Mouse (Mus musculus): ENCODE results near the gene 3425401B19Rik. TPM values are rescaled to one million over a fixed set of nuclear protein-coding genes. Genes with fewer than 3 reads are reported as not detected.

Gene 3425401B19Rik
- polyA plus RNA-seq, 1 experiment from 2014 or later = 0.05 TPM

GRCm38 (mm10) chr14:32628584-32628983 lies 56.5 kb downstream of the 3425401B19Rik start:
- Histone ChIP-seq H3K27me3 (replicated peaks; ENCODE audit: control insufficient read depth, insufficient read depth, low read length) (no peaks in the 10 kb centered on the region), H3K9ac (ENCODE audit: low read length) (no peak overlapping the region), H3K36me3 (ENCODE audit: control insufficient read depth, insufficient read depth, low read length) (no peaks in the 10 kb centered on the region), H3K9me3 (ENCODE audit: control insufficient read depth, low read length) (no peaks in the 10 kb centered on the region), H3K27ac (ENCODE audit: low read depth) (no peak overlapping the region), H3K4me3 (ENCODE audit: low read depth, low read length) (no peak overlapping the region), H3K4me2 (ENCODE audit: low read length) (no peak overlapping the region), H3K4me1 (replicated peaks; ENCODE audit: control insufficient read depth, insufficient read depth, low read length) (no peaks in the 10 kb centered on the region)
- 44% methylated on average over 10 of the region's 10 CpGs for WGBS
- DNase-seq (ENCODE audit: low spot score) (no peak), ATAC-seq (replicated peaks; ENCODE audit: low FRiP score, low TSS enrichment, low read depth) (no peak)

DNA sequence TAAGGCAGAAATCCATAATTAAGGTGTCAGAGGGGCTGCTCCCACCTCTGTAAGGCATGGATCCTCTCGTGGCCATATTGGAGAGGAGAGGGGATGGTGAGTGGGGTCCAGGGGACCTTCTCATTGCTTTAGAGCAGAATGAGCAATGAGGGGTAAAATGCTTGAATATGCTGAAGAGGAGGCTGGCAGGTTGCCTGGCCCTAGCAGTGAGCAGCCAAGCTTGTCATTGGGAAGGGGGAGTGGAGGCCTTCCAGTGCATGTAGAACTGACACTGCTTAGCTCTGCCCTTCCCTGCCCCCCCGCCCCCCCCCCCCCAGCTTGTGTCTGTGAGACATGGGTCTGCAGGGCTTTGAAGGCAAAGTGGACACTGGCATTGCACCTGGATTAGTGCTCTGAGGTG lies 57.8 kb downstream of the 3425401B19Rik start:
- 38% methylated on average over 2 of the region's 2 CpGs for WGBS
- no peaks in the 10 kb centered on the region for H3K36me3 ChIP-seq (ENCODE audit: control insufficient read depth, insufficient read depth, low read length)
- no peak for ATAC-seq (replicated peaks; ENCODE audit: low FRiP score, low TSS enrichment, low read depth)

DNA sequence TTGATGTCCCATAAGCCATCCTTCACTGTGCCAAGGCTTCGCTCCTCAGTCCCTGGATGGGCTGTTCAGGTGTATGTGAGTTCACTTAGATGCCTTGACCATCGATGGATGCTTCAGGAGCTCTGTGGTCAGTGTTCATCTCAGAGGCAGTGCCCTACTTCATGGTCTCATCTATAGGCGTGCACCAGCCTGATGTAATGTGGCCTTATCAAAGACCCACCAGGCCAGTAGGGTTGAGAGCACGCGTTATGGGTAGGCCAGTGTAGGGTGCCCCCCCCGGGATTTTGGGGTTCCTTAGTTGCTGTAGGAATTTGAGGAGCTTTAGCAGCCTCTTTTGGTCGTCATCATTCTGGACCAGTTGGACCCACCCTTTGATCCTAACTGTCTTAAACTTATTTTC lies 60.3 kb downstream of the 3425401B19Rik start:
- Histone ChIP-seq H3K4me3 (ENCODE audit: low read depth, low read length) (no peak overlapping the region), H3K27me3 (replicated peaks; ENCODE audit: control insufficient read depth, insufficient read depth, low read length) (no peaks in the 10 kb centered on the region), H3K27ac (ENCODE audit: low read depth) (no peak overlapping the region), H3K4me2 (ENCODE audit: low read length) (no peak overlapping the region), H3K4me1 (replicated peaks; ENCODE audit: control insufficient read depth, insufficient read depth, low read length) (no peaks in the 10 kb centered on the region), H3K36me3 (ENCODE audit: control insufficient read depth, insufficient read depth, low read length) (no peaks in the 10 kb centered on the region), H3K9me3 (ENCODE audit: control insufficient read depth, low read length) (no peaks in the 10 kb centered on the region), H3K9ac (ENCODE audit: low read length) (no peak overlapping the region)
- WGBS = 86% methylated on average over 7 of the region's 7 CpGs
- no peak for DNase-seq (ENCODE audit: low spot score)
- no peak for ATAC-seq (replicated peaks; ENCODE audit: low FRiP score, low TSS enrichment, low read depth)

More for the DNA sequence above, 57.8 kb downstream of the 3425401B19Rik start:
- Histone ChIP-seq H3K9ac (ENCODE audit: low read length) (no peak overlapping the region), H3K4me2 (ENCODE audit: low read length) (no peak overlapping the region), H3K4me1 (replicated peaks; ENCODE audit: control insufficient read depth, insufficient read depth, low read length) (no peaks in the 10 kb centered on the region), H3K27ac (ENCODE audit: low read depth) (no peak overlapping the region), H3K27me3 (replicated peaks; ENCODE audit: control insufficient read depth, insufficient read depth, low read length) (no peaks in the 10 kb centered on the region), H3K9me3 (ENCODE audit: control insufficient read depth, low read length) (no peaks in the 10 kb centered on the region), H3K4me3 (ENCODE audit: low read depth, low read length) (no peak overlapping the region)
- DNase-seq (ENCODE audit: low spot score) = no peak

DNA sequence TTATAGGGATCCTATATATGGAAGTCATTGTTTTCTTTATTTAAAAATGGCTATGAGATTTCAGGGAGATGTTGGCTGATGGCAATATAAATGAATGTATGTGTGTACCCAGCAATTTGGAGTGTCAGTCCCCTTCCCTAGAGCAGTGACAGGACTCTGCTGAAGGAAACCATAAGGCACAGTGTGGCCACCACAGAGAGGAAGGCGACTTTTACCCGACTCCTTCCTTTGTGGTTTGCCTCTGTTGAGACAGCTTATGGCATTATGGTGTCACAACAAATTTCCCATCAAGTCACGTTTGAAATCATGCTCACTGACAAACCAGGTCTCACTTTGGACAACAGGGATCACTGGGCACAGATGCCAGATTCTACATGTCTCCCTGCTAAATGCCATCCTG lies 60.8 kb downstream of the 3425401B19Rik start:
- H3K9ac ChIP-seq (ENCODE audit: low read length) = no peak overlapping the region
- H3K4me3 ChIP-seq (ENCODE audit: low read depth, low read length) = no peak overlapping the region
- 86% methylated on average over 3 of the region's 3 CpGs for WGBS
- no peak for DNase-seq (ENCODE audit: low spot score)
- ATAC-seq (replicated peaks; ENCODE audit: low FRiP score, low TSS enrichment, low read depth) = no peak
- H3K27me3 ChIP-seq (replicated peaks; ENCODE audit: control insufficient read depth, insufficient read depth, low read length) = no peaks in the 10 kb centered on the region
- H3K36me3 ChIP-seq (ENCODE audit: control insufficient read depth, insufficient read depth, low read length) = no peaks in the 10 kb centered on the region
- H3K27ac ChIP-seq (ENCODE audit: low read depth) = no peak overlapping the region
- no peaks in the 10 kb centered on the region for H3K4me1 ChIP-seq (replicated peaks; ENCODE audit: control insufficient read depth, insufficient read depth, low read length)
- no peak overlapping the region for H3K4me2 ChIP-seq (ENCODE audit: low read length)
- H3K9me3 ChIP-seq (ENCODE audit: control insufficient read depth, low read length) = no peaks in the 10 kb centered on the region

- H3K4me2 ChIP-seq (ENCODE audit: low read length) = no peak overlapping the region
- H3K4me1 ChIP-seq (replicated peaks; ENCODE audit: control insufficient read depth, insufficient read depth, low read length) = no peaks in the 10 kb centered on the region
- H3K36me3 ChIP-seq (ENCODE audit: control insufficient read depth, insufficient read depth, low read length) = no peaks in the 10 kb centered on the region
- DNase-seq (ENCODE audit: low spot score) (no peak), ATAC-seq (replicated peaks; ENCODE audit: low FRiP score, low TSS enrichment, low read depth) (no peak)
- H3K27me3 ChIP-seq (replicated peaks; ENCODE audit: control insufficient read depth, insufficient read depth, low read length) = no peaks in the 10 kb centered on the region
- 89% methylated on average over 5 of the region's 5 CpGs for WGBS
- H3K9ac ChIP-seq (ENCODE audit: low read length) = no peak overlapping the region
- no peaks in the 10 kb centered on the region for H3K9me3 ChIP-seq (ENCODE audit: control insufficient read depth, low read length)
- H3K27ac ChIP-seq (ENCODE audit: low read depth) = no peak overlapping the region
- H3K4me3 ChIP-seq (ENCODE audit: low read depth, low read length) = no peak overlapping the region
Measured at GRCm38 (mm10) chr14:32617253-32617652, 67.8 kb downstream of the 3425401B19Rik start.

DNA sequence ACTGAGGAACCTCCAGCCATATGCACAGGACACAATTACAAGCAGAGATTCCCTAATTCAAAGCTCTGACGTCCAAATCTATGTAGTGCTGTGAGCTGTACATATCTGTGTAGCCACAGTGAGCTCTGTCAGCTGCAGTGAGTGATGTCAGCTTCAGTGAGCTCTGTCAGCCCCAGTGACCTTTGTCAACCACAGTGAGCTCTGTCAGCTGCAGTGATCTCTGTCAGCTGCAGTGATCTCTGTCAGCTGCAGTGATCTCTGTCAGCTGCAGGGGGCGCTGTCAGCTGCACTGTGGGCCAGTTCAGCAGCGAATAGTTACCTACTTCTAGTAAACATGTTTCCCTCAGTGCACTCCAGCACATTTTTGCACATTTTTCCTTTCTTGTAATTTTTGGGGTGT lies 75.7 kb downstream of the 3425401B19Rik start:
- ATAC-seq (replicated peaks; ENCODE audit: low FRiP score, low TSS enrichment, low read depth) = no peak
- no peaks in the 10 kb centered on the region for H3K9me3 ChIP-seq (ENCODE audit: control insufficient read depth, low read length)
- H3K4me2 ChIP-seq (ENCODE audit: low read length) = no peak overlapping the region
- H3K4me1 ChIP-seq (replicated peaks; ENCODE audit: control insufficient read depth, insufficient read depth, low read length) = no peaks in the 10 kb centered on the region
- peak; percentile 59 for DNase-seq (ENCODE audit: low spot score)
- H3K27me3 ChIP-seq (replicated peaks; ENCODE audit: control insufficient read depth, insufficient read depth, low read length) = peaks cover 15% of the 10 kb centered on the region; the same call in 1 of the 2 replicates
- H3K9ac ChIP-seq (ENCODE audit: low read length) = no peak overlapping the region
- H3K36me3 ChIP-seq (ENCODE audit: control insufficient read depth, insufficient read depth, low read length) = no peaks in the 10 kb centered on the region
- no peak overlapping the region for H3K4me3 ChIP-seq (ENCODE audit: low read depth, low read length)
- H3K27ac ChIP-seq (ENCODE audit: low read depth) = no peak overlapping the region
- 22% methylated on average over 3 of the region's 3 CpGs for WGBS

Other genes with a start within 250 kb of the 3425401B19Rik start
- 11.3 TPM in 2 replicates for gene Slc18a3, start 220.4 kb downstream of the 3425401B19Rik start, polyA plus RNA-seq (2014; fragmentation: Nextera tagmentation; extraction: Ambion mirVana)
- gene Chat, start 219.3 kb downstream of the 3425401B19Rik start, polyA plus RNA-seq (2014; fragmentation: Nextera tagmentation; extraction: Ambion mirVana) = 1.3 and 1.4 TPM in 2 replicates
- 16.0 and 19.1 TPM in 2 replicates for gene Ercc6, start 171.8 kb downstream of the 3425401B19Rik start, polyA plus RNA-seq (2014; fragmentation: Nextera tagmentation; extraction: Ambion mirVana)
- gene Prrxl1, start 85.9 kb downstream of the 3425401B19Rik start, polyA plus RNA-seq (2014; fragmentation: Nextera tagmentation; extraction: Ambion mirVana) = 1.1 and 1.2 TPM in 2 replicates
- gene Tmem273, start 100.7 kb upstream of the 3425401B19Rik start, polyA plus RNA-seq (2014; fragmentation: Nextera tagmentation; extraction: Ambion mirVana) = 1.4 and 2.2 TPM in 2 replicates
- not detected in 2 replicates for gene Fam170b, start 148.7 kb upstream of the 3425401B19Rik start, polyA plus RNA-seq (2014; fragmentation: Nextera tagmentation; extraction: Ambion mirVana)
- 31.0 and 32.9 TPM in 2 replicates for gene Vstm4, start 171.5 kb upstream of the 3425401B19Rik start, polyA plus RNA-seq (2014; fragmentation: Nextera tagmentation; extraction: Ambion mirVana)